Mouse (Mus musculus): Measurements from ENCODE around the gene Ift20.

GRCm38 (mm10) chr11:78500623-78501202 lies 35.4 kb upstream of the Ift20 start:
- no peak for TF ChIP-seq CTCF (IDR thresholded peaks at IDR 0.05; ENCODE audit: extremely low read depth, insufficient read length, insufficient replicate concordance, low read depth, low read length)
- TF ChIP-seq POLR2A (IDR thresholded peaks at IDR 0.05; ENCODE audit: low read depth, low read length), result no peak
